Mouse (Mus musculus): ENCODE results near the gene Chmp2a.
"Not testable (repeated sequence)": the region's sequence is repeated elsewhere in the genome, so short reads cannot be mapped to it uniquely, and the experiment has no call there.

The Chmp2a gene

GRCm38 (mm10) chr7:13034148-13034977 lies at the start of gene Chmp2a:
Chmp2a (minus strand) TSS chr7:13034807.
- ATAC-seq (ENCODE audit: low TSS enrichment) = peak; percentile 71

- no peak for ATAC-seq (ENCODE audit: low TSS enrichment)
Measured at GRCm38 (mm10) chr7:13072293-13072692, 37.7 kb upstream of the Chmp2a start.

GRCm38 (mm10) chr7:13063399-13063798 lies 28.8 kb upstream of the Chmp2a start:
- ATAC-seq (ENCODE audit: low TSS enrichment) = not testable (repeated sequence)

- no peak for ATAC-seq (ENCODE audit: low TSS enrichment)
Measured at GRCm38 (mm10) chr7:13059536-13059935, 24.9 kb upstream of the Chmp2a start.

GRCm38 (mm10) chr7:13056913-13057700 lies 22.5 kb upstream of the Chmp2a start:
- no peak for ATAC-seq (ENCODE audit: low TSS enrichment)

- peak; percentile 97 for ATAC-seq (ENCODE audit: low TSS enrichment)
Measured at GRCm38 (mm10) chr7:13054287-13055010, 19.8 kb upstream of the Chmp2a start, which contains the start of gene Mzf1. Mzf1 (minus strand) TSS chr7:13054764.

- ATAC-seq (ENCODE audit: low TSS enrichment) = peak; percentile 64
Measured at GRCm38 (mm10) chr7:13053961-13054286, 19.3 kb upstream of the Chmp2a start.

GRCm38 (mm10) chr7:13053501-13053900 lies 18.9 kb upstream of the Chmp2a start:
- no peak for ATAC-seq (ENCODE audit: low TSS enrichment)

- ATAC-seq (ENCODE audit: low TSS enrichment) = no peak
Measured at GRCm38 (mm10) chr7:13053001-13053400, 18.4 kb upstream of the Chmp2a start.

- no peak for ATAC-seq (ENCODE audit: low TSS enrichment)
Measured at GRCm38 (mm10) chr7:13046084-13046483, 11.5 kb upstream of the Chmp2a start.

GRCm38 (mm10) chr7:13044254-13044625 lies 9.6 kb upstream of the Chmp2a start:
- no peak for ATAC-seq (ENCODE audit: low TSS enrichment)

- peak; percentile 71 for ATAC-seq (ENCODE audit: low TSS enrichment)
Measured at GRCm38 (mm10) chr7:13043445-13044253, 9.0 kb upstream of the Chmp2a start.

- ATAC-seq (ENCODE audit: low TSS enrichment) = no peak
Measured at GRCm38 (mm10) chr7:13043120-13043444, 8.5 kb upstream of the Chmp2a start.

- no peak for ATAC-seq (ENCODE audit: low TSS enrichment)
Measured at GRCm38 (mm10) chr7:13042511-13042910, 7.9 kb upstream of the Chmp2a start.

- no peak for ATAC-seq (ENCODE audit: low TSS enrichment)
Measured at GRCm38 (mm10) chr7:13041256-13041655, 6.6 kb upstream of the Chmp2a start.

GRCm38 (mm10) chr7:13039181-13039580 lies 4.6 kb upstream of the Chmp2a start:
- no peak for ATAC-seq (ENCODE audit: low TSS enrichment)

- ATAC-seq (ENCODE audit: low TSS enrichment) = no peak
Measured at GRCm38 (mm10) chr7:13038621-13039169, 4.1 kb upstream of the Chmp2a start.

GRCm38 (mm10) chr7:13037901-13038555 lies 3.4 kb upstream of the Chmp2a start, which contains the start of gene Ube2m:
Ube2m (minus strand) TSS chr7:13038275.
- ATAC-seq (ENCODE audit: low TSS enrichment) = peak; percentile 65

- no peak for ATAC-seq (ENCODE audit: low TSS enrichment)
Measured at GRCm38 (mm10) chr7:13037366-13037765, 2.8 kb upstream of the Chmp2a start.

GRCm38 (mm10) chr7:13036806-13037205 lies 2.2 kb upstream of the Chmp2a start:
- no peak for ATAC-seq (ENCODE audit: low TSS enrichment)
